In the genomic region with DNA sequence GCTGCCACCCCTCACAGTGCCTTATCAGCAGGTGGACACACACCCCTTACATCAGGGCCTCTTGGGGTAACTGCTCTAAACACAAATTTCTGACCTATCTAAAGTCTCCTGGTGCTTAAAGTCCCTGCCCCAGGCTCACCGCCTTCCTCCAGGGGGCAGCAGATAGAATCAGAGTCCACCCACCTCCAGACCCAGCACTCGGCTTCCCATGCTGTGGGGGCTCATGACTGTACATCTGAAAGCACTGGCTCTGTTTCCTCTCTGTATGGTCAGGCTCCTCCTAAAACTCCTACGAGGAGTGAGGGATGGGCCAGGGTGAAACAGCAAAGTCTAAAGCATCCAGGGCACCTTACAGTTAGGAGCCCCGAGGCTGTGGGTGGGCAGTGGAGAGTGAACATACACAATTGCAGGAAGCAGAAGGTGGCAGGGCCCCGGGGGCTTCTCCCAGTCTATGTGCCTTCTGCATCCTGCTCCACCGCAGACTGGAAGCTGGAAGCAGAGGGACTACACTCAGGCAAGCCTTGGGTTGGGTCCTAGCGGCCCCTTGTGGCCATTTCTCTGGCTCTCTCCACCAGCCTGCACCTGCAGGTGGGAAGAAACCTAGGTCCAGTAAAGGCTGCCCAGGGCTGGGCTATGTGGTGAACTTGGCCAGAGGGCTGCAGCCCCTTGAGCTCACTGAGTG, we compare ENCODE assay signal across 8 mouse cellular contexts. TPM values are rescaled to one million over a fixed set of nuclear protein-coding genes. Genes with fewer than 3 reads are reported as not detected.
DNase-seq lines count a peak whose midpoint lies in the region; ATAC-seq and TF ChIP-seq lines count a peak whose summit lies in the region.

No protein-coding gene starts in this region.

- peaks cover 29% of the 10 kb centered on the region; the same call in 1 of the 2 replicates for H3K27me3 ChIP-seq in E14TG2a.4 (ENCODE audit: insufficient read depth, low read length)
- peaks cover 29% of the 10 kb centered on the region for H3K27me3 ChIP-seq in forebrain, embryonic 10.5 days (ENCODE audit: poor library complexity, severe bottlenecking)
- H3K27me3 ChIP-seq in heart, postnatal 0 days (ENCODE audit: control insufficient read depth, insufficient read depth, low read length): peaks cover 3% of the 10 kb centered on the region; the same call in 1 of the 2 replicates
- H3K27me3 ChIP-seq in liver, embryonic 13.5 days: peaks cover 3% of the 10 kb centered on the region; the same call in 1 of the 2 replicates
- H3K27me3 ChIP-seq in neural tube, embryonic 11.5 days (ENCODE audit: control insufficient read depth, insufficient read depth, low read length): no peaks in the 10 kb centered on the region; the same call in 1 of the 2 replicates
- H3K27me3 ChIP-seq in testis, adult 2 months (ENCODE audit: control insufficient read depth, insufficient read depth, low read length): no peaks in the 10 kb centered on the region

- TF ChIP-seq EP300 in heart, postnatal 0 days (IDR thresholded peaks at IDR 0.05; ENCODE audit: low read depth): no peak

- no peak overlapping the region for H3K4me2 ChIP-seq in heart, postnatal 0 days (ENCODE audit: low read depth, low read length)
- H3K4me2 ChIP-seq in liver, embryonic 13.5 days: peak overlapping the region; percentile 63
- H3K4me2 ChIP-seq in neural tube, embryonic 11.5 days (ENCODE audit: low read depth): no peak overlapping the region

- DNase-seq in c-Kit-positive CD71-negative TER-119-negative erythroid progenitor cells, embryonic 14.5 days (ENCODE audit: low read depth): peak; percentile 75
- peak; percentile 83 for DNase-seq in forebrain, embryonic 10.5 days (ENCODE audit: extremely low spot score, low spot score)
- peak; percentile 78 for DNase-seq in heart, postnatal 0 days (ENCODE audit: low spot score)
- DNase-seq in kidney, postnatal 25 days: peak; percentile 84 to 89
- peak; percentile 65 for DNase-seq in liver, embryonic 13.5 days
- DNase-seq in neural tube, embryonic 11.5 days (ENCODE audit: low spot score): peak; percentile 87

- peak overlapping the region; percentile 48; the same call in 1 of the 2 replicates for H3K27ac ChIP-seq in forebrain, embryonic 10.5 days
- H3K27ac ChIP-seq in heart, postnatal 0 days (ENCODE audit: low read depth): no peak overlapping the region
- H3K27ac ChIP-seq in liver, embryonic 13.5 days: no peak overlapping the region
- no peak overlapping the region for H3K27ac ChIP-seq in neural tube, embryonic 11.5 days (ENCODE audit: low read depth, low read length)
- no peak overlapping the region for H3K27ac ChIP-seq in testis, adult 2 months (ENCODE audit: control insufficient read depth, insufficient read depth, low read depth, low read length)

- no peak for TF ChIP-seq POLR2A in testis, adult 2 months (IDR thresholded peaks at IDR 0.05; ENCODE audit: control insufficient read depth, low read depth, low read length)

- peak; percentile 49 for TF ChIP-seq CTCF in E14TG2a.4 (conservative IDR thresholded peaks at IDR 0.05; ENCODE audit: low read length)
- TF ChIP-seq CTCF in heart, postnatal 0 days (IDR thresholded peaks at IDR 0.05; ENCODE audit: low read depth): peak; percentile 93
- TF ChIP-seq CTCF in testis, adult 2 months (IDR thresholded peaks at IDR 0.05; ENCODE audit: control insufficient read depth, insufficient read depth, insufficient replicate concordance, low read depth, low read length): peak; percentile 53; the same call in 1 of the 2 replicates

- H3K4me1 ChIP-seq in E14TG2a.4 (replicated peaks; ENCODE audit: low read depth, low read length): peaks cover 21% of the 10 kb centered on the region
- peaks cover 31% of the 10 kb centered on the region for H3K4me1 ChIP-seq in forebrain, embryonic 10.5 days
- H3K4me1 ChIP-seq in heart, postnatal 0 days (ENCODE audit: control insufficient read depth, insufficient read depth): peaks cover 4% of the 10 kb centered on the region; the same call in 1 of the 2 replicates
- H3K4me1 ChIP-seq in liver, embryonic 13.5 days (replicated peaks): peaks cover 20% of the 10 kb centered on the region
- H3K4me1 ChIP-seq in neural tube, embryonic 11.5 days (ENCODE audit: control insufficient read depth, insufficient read depth, low read length): peaks cover 8% of the 10 kb centered on the region
- H3K4me1 ChIP-seq in testis, adult 2 months (ENCODE audit: control insufficient read depth, insufficient read depth, low read length): no peaks in the 10 kb centered on the region

- no peak overlapping the region for H3K9ac ChIP-seq in heart, postnatal 0 days (replicated peaks; ENCODE audit: low read depth, low read length)
- H3K9ac ChIP-seq in liver, embryonic 13.5 days: peak overlapping the region; percentile 47
- H3K9ac ChIP-seq in neural tube, embryonic 11.5 days (ENCODE audit: low read length): no peak overlapping the region; the same call in 1 of the 2 replicates

- peak; percentile 78 for ATAC-seq in heart, postnatal 0 days (ENCODE audit: insufficient read depth, low read depth)
- peak; percentile 92 for ATAC-seq in liver, embryonic 13.5 days (ENCODE audit: low read depth)
- peak; percentile 82 for ATAC-seq in neural tube, embryonic 11.5 days (ENCODE audit: insufficient read depth, low FRiP score, low TSS enrichment)

- peak overlapping the region; percentile 13; the same call in 1 of the 2 replicates for H3K4me3 ChIP-seq in E14TG2a.4 (replicated peaks; ENCODE audit: low read length)
- peak overlapping the region; percentile 1; the same call in 1 of the 2 replicates for H3K4me3 ChIP-seq in forebrain, embryonic 10.5 days
- H3K4me3 ChIP-seq in heart, postnatal 0 days (ENCODE audit: low read depth, low read length): no peak overlapping the region
- H3K4me3 ChIP-seq in liver, embryonic 13.5 days (replicated peaks): peak overlapping the region; percentile 29; the same call in 1 of the 2 replicates
- H3K4me3 ChIP-seq in neural tube, embryonic 11.5 days (ENCODE audit: low read depth, low read length): no peak overlapping the region
- no peak overlapping the region for H3K4me3 ChIP-seq in testis, adult 2 months (ENCODE audit: control insufficient read depth, low read depth, low read length)

- no peaks in the 10 kb centered on the region for H3K36me3 ChIP-seq in E14TG2a.4 (ENCODE audit: insufficient read depth, low read length)
- no peaks in the 10 kb centered on the region for H3K36me3 ChIP-seq in forebrain, embryonic 10.5 days (replicated peaks)
- no peaks in the 10 kb centered on the region for H3K36me3 ChIP-seq in heart, postnatal 0 days (replicated peaks; ENCODE audit: control insufficient read depth, insufficient read depth, low read length)
- H3K36me3 ChIP-seq in liver, embryonic 13.5 days: no peaks in the 10 kb centered on the region
- H3K36me3 ChIP-seq in neural tube, embryonic 11.5 days (ENCODE audit: control insufficient read depth, insufficient read depth, low read length): no peaks in the 10 kb centered on the region
- no peaks in the 10 kb centered on the region for H3K36me3 ChIP-seq in testis, adult 2 months (ENCODE audit: control insufficient read depth, insufficient read depth, low read length)

- no peaks in the 10 kb centered on the region for H3K9me3 ChIP-seq in E14TG2a.4 (ENCODE audit: low read length)
- no peaks in the 10 kb centered on the region for H3K9me3 ChIP-seq in forebrain, embryonic 10.5 days
- H3K9me3 ChIP-seq in heart, postnatal 0 days (replicated peaks; ENCODE audit: control insufficient read depth, low read length): no peaks in the 10 kb centered on the region
- H3K9me3 ChIP-seq in liver, embryonic 13.5 days (replicated peaks): no peaks in the 10 kb centered on the region
- no peaks in the 10 kb centered on the region for H3K9me3 ChIP-seq in neural tube, embryonic 11.5 days (ENCODE audit: control insufficient read depth, low read length)

- 13% methylated on average over 7 of the region's 7 CpGs for WGBS in forebrain, embryonic 10.5 days
- WGBS in heart, postnatal 0 days: 9% methylated on average over 7 of the region's 7 CpGs
- WGBS in liver, embryonic 13.5 days (ENCODE audit: insufficient replicate concordance): 3% methylated on average over 7 of the region's 7 CpGs
- 14% methylated on average over 7 of the region's 7 CpGs for WGBS in neural tube, embryonic 11.5 days

RNA-seq across cellular contexts. Expression of a gene that starts 31.3 kb away (rescaled TPM):
- 0.87 and 2.7 TPM in 2 replicates for polyA plus RNA-seq in forebrain, embryonic 10.5 days (2016; fragmentation: Nextera tagmentation; extraction: Ambion mirVana)
- not detected in 2 replicates for total RNA-seq in heart, postnatal 0 days (2014; rRNA removed; ENCODE audit: low replicate concordance)
- not detected in 2 replicates for polyA plus RNA-seq in heart, postnatal 0 days (2015; fragmentation: Nextera tagmentation; extraction: Ambion mirVana)
- polyA plus RNA-seq in liver, embryonic 13.5 days (2015; fragmentation: Nextera tagmentation; extraction: Ambion mirVana): not detected in 2 replicates
- polyA plus RNA-seq in neural tube, embryonic 11.5 days (2014; fragmentation: Nextera tagmentation; extraction: Ambion mirVana): 5.8 and 7.1 TPM in 2 replicates
- 921 and 1,095 TPM in 2 replicates for polyA plus RNA-seq in testis, adult 2 months (2012; rRNA removed)

Comparison
In these comparisons a context has a peak if more than half of its experiments do, and no peak if none do; other contexts are left out.
1. H3K4me3 ChIP-seq: peak in E14TG2a.4 (single experiment), forebrain, embryonic 10.5 days (single experiment) and liver, embryonic 13.5 days (single experiment); none in heart, postnatal 0 days (single experiment), neural tube, embryonic 11.5 days (single experiment) and testis, adult 2 months (single experiment).
2. RNA of a gene that starts 31.3 kb away (polyA plus RNA-seq): 921 to 1,095 TPM in testis, adult 2 months; 5.8 to 7.1 TPM in neural tube, embryonic 11.5 days, 0.87 to 2.7 TPM in forebrain, embryonic 10.5 days, not detected in liver, embryonic 13.5 days and not detected in heart, postnatal 0 days; every median in the first group is over 100 times any median in the second.
3. Peak in every context shown above with its lines, with median percentiles within 50 percentile points of each other: CTCF ChIP-seq, DNase-seq and ATAC-seq.